Mouse (Mus musculus) ES-Bruce4 (cell line): Measurements from ENCODE around the gene Grik2. TPM values are rescaled to one million over a fixed set of nuclear protein-coding genes. Genes with fewer than 3 reads are reported as not detected.
"Not testable (repeated sequence)": the region's sequence is repeated elsewhere in the genome, so short reads cannot be mapped to it uniquely, and the experiment has no call there.

Experiments
- H3K27ac ChIP-seq: 2 replicates; pipeline ENCODE4 v1.5.1; 2012; ENCODE audit warnings: low read length, inconsistent platforms; ENCODE audit not compliant: insufficient read depth
- H3K27me3 ChIP-seq: 2 replicates; pipeline ENCODE4 v1.6.1; 2012; ENCODE audit warnings: mild to moderate bottlenecking, low read length, inconsistent platforms; ENCODE audit not compliant: control insufficient read depth, poor library complexity, insufficient read depth, severe bottlenecking
- H3K36me3 ChIP-seq: 2 replicates; pipeline ENCODE4 v1.6.1; 2012; ENCODE audit warnings: inconsistent platforms, mild to moderate bottlenecking, low read length, moderate library complexity; ENCODE audit not compliant: control insufficient read depth, poor library complexity, insufficient read depth, severe bottlenecking
- H3K4me1 ChIP-seq: one replicate; pipeline ENCODE4 v1.8.1; 2011; ENCODE audit warnings: low read length; ENCODE audit not compliant: control insufficient read depth, insufficient read depth
- H3K4me3 ChIP-seq: 2 replicates; pipeline ENCODE4 v1.5.1; 2011; ENCODE audit warnings: low read depth, mild to moderate bottlenecking, low read length
- H3K9ac ChIP-seq: 2 replicates; pipeline ENCODE4 v1.6.1; 2012; ENCODE audit warnings: low read depth, mild to moderate bottlenecking, inconsistent platforms; ENCODE audit not compliant: poor library complexity, severe bottlenecking
- H3K9me3 ChIP-seq: replicated peaks from 2 replicates; pipeline ENCODE4 v1.6.1; 2012; ENCODE audit warnings: mild to moderate bottlenecking, low read length, inconsistent platforms; ENCODE audit not compliant: control insufficient read depth, poor library complexity, insufficient read depth, severe bottlenecking
- CTCF ChIP-seq: IDR thresholded peaks from one replicate; pipeline ENCODE4 v1.8.1; 2011; ENCODE audit warnings: low read depth, low read length
- EP300 ChIP-seq: IDR thresholded peaks from 2 replicates; pipeline ENCODE4 v1.6.1; 2011; ENCODE audit warnings: low read depth, low read length; ENCODE audit not compliant: insufficient read depth
- POLR2A ChIP-seq: IDR thresholded peaks from one replicate; pipeline ENCODE4 v1.8.1; 2011; ENCODE audit warnings: low read length; ENCODE audit not compliant: insufficient read depth
- polyA plus RNA-seq: library from polyadenylated mRNA; stranded (reverse); fragments of >200 nt; gene quantifications from 2 replicates; pipeline ENCODE4 v1.2.4, GENCODE M21; 2011; ENCODE audit warnings: low read depth; ENCODE audit not compliant: missing spikeins, insufficient read depth, insufficient read length

Gene Grik2
- polyA plus RNA-seq, 1 experiment, result not detected

DNA sequence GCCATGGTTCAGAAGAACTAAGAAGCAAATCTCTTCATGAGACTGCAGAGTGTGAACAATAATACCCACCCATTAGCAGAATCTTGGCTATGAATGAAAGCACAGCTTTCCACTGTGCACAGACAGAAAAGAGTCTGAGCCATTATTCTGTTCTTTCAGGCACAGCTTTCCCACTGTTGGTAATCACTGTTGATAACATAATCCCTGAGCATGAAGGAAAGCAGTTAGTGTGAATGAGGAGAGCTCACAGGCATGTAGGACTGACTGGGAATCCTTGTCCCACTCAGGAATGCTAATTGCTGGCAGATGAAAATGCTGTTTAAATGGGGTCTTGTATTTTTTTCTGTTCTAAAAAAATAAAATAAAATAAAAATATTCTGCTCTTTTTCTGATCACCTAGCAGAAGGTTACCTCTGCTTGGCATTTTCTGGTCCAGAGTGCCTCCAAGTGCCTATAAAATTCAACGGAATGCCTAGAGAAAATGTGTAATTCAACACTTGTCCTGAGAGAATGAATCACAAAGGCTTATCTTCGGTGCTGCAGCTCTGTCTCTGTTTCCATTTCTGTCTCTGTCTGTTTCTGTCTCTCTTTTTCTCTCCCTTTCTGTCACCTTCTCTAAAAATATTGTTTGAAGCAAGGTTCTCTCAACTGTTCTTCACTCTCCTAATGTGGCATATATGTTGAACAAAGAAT lies 532.2 kb downstream of the Grik2 start:
- H3K4me3 ChIP-seq, result no peak overlapping the region
- H3K4me1 ChIP-seq, result no peaks in the 10 kb centered on the region
- TF ChIP-seq POLR2A (no peak), CTCF (no peak), EP300 (no peak)
- no peak overlapping the region for H3K9ac ChIP-seq
- no peaks in the 10 kb centered on the region for H3K36me3 ChIP-seq
- H3K27me3 ChIP-seq, result no peaks in the 10 kb centered on the region
- no peak overlapping the region for H3K27ac ChIP-seq
- H3K9me3 ChIP-seq, result no peaks in the 10 kb centered on the region

GRCm38 (mm10) chr10:49237356-49237755 lies 551.2 kb downstream of the Grik2 start:
- not testable (repeated sequence) for H3K4me3 ChIP-seq, H3K9me3 ChIP-seq, H3K4me1 ChIP-seq, H3K27me3 ChIP-seq, H3K36me3 ChIP-seq, H3K9ac ChIP-seq, H3K27ac ChIP-seq

DNA sequence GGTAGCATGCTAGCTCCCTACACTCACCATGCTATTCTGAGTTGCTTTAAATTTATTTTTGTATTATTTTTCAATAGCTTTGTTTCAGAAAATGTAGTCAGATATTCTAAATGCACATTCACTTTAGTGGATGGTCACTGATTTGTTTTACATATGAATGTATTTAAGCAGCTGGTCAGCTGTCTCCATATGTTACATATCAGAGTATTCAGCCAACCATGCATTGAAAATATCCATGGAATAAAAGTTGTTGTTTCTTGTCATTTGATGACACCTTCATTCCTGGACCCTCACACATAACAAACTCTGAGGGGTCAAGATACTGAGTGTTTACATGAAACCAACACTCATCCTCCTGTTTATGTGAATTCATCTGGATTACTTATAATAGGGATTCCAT lies 551.7 kb downstream of the Grik2 start:
- not testable (repeated sequence) for H3K27me3 ChIP-seq, H3K9ac ChIP-seq, H3K4me1 ChIP-seq, H3K36me3 ChIP-seq, H3K4me3 ChIP-seq, H3K9me3 ChIP-seq, H3K27ac ChIP-seq

GRCm38 (mm10) chr10:49220096-49220495 lies 568.5 kb downstream of the Grik2 start:
- Histone ChIP-seq H3K27ac (no peak overlapping the region), H3K9ac (no peak overlapping the region), H3K27me3 (no peaks in the 10 kb centered on the region), H3K36me3 (no peaks in the 10 kb centered on the region), H3K9me3 (no peaks in the 10 kb centered on the region), H3K4me3 (no peak overlapping the region), H3K4me1 (no peaks in the 10 kb centered on the region)
- TF ChIP-seq EP300 (no peak), POLR2A (no peak), CTCF (no peak)

DNA sequence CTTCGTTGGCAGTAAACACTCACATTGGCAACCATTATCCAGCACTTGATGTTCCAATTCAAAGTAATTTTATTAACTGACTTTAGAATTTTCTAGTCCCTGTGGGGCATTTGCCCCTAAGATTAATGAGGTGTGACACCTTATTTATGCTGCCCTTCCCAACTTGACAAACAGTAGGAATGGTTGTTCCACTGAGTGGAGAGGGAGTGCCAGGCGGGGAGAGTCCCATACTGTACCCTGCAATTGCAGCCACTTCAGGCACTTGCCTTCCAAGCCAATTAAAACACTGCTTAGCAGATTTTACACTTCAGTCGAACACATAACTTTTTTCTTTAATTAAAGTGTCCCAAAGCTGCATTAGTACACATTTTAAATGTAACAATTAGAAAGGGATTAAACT lies 568.9 kb downstream of the Grik2 start:
- H3K27me3 ChIP-seq, result no peaks in the 10 kb centered on the region
- no peaks in the 10 kb centered on the region for H3K9me3 ChIP-seq
- H3K4me1 ChIP-seq, result no peaks in the 10 kb centered on the region
- no peaks in the 10 kb centered on the region for H3K36me3 ChIP-seq
- no peak overlapping the region for H3K27ac ChIP-seq
- no peak for TF ChIP-seq CTCF
- TF ChIP-seq EP300, result no peak
- TF ChIP-seq POLR2A, result no peak
- no peak overlapping the region for H3K4me3 ChIP-seq
- H3K9ac ChIP-seq, result no peak overlapping the region

DNA sequence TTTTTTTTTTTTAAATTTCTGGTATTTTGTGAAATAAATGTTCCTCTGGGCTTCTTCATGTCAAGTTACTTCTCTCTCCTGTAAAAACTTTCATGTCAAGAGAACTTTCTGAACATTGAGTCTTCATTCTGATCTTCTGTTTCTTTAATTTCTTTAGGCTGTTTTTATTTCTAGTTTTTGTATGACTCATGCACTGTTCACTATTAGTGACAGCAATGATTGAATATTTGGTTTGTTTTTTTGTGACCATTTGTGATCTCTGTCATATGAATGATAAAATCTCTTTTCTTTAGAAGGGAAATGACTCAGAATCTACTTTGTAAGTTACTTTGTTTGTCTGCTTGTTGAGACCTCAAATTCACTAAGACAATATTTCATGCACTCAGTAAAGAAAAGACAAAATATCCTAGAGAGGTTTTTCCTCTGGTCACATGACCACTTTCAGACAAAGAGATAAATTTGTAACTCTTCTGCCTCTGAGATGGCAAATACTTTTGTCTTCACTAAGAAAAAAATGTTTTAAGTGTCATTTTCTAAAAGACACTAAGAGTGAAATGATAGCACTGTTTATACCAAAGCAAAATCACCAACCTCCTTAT lies 596.7 kb downstream of the Grik2 start:
- Histone ChIP-seq H3K4me3 (no peak overlapping the region), H3K27ac (no peak overlapping the region), H3K9me3 (no peaks in the 10 kb centered on the region), H3K36me3 (no peaks in the 10 kb centered on the region), H3K9ac (no peak overlapping the region), H3K27me3 (no peaks in the 10 kb centered on the region), H3K4me1 (no peaks in the 10 kb centered on the region)
- TF ChIP-seq POLR2A (no peak), EP300 (no peak), CTCF (no peak)
